Mouse (Mus musculus): Measurements from ENCODE around the gene Tab1.

GRCm38 (mm10) chr15:80095596-80095995 lies 37.3 kb upstream of the Tab1 start:
- no peak for TF ChIP-seq EP300 (IDR thresholded peaks at IDR 0.05; ENCODE audit: low read depth)
- no peak for TF ChIP-seq CTCF (IDR thresholded peaks at IDR 0.05; ENCODE audit: low read depth)

Measured in liver, embryonic 14.5 days (tissue).